Mouse (Mus musculus) adrenal gland (tissue): Measurements from ENCODE around the gene Prr27.

Source experiments
- intact Hi-C: fragments of 180-260 bp; cut with DNase I; formaldehyde crosslinking; loops from one replicate; pipeline ENCODE4 v1.15.1; 2025
- long read RNA-seq, 2 experiments: library from polyadenylated mRNA; unstranded; transcript quantifications; one replicate each; pipeline ENCODE4 v2.0.0; 2020; ENCODE audit warnings: borderline replicate concordance in 1 of 2; ENCODE audit not compliant: insufficient replicate concordance in 1 of 2

The Prr27 gene
- long read RNA-seq, experiment 1 = 0 reads
- long read RNA-seq, experiment 2 = 0 reads

DNA sequence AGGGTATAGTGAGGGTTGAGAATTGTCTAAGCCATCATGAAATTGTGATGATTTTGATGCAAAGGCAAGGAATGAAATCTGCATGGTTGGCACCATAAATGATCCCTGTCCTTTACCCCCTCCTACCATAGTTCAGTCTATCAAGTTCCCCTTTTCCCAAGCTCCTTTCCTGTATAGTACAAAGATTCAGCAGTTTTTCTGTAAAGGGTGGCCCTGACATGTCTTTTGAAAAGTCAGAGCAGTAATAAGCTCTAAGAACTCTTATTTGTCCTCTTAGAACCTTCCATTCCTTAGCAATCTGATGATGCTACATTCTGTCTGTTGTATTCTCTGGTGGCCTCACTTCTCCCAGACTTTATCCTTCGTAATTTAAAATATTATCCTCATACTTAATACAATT is at the start of gene Prr27:
Gene Prr27, plus strand, starts transcription at position 301 of the 400 bp plus-strand sequence.
- intact Hi-C loops = no loop called here

DNA sequence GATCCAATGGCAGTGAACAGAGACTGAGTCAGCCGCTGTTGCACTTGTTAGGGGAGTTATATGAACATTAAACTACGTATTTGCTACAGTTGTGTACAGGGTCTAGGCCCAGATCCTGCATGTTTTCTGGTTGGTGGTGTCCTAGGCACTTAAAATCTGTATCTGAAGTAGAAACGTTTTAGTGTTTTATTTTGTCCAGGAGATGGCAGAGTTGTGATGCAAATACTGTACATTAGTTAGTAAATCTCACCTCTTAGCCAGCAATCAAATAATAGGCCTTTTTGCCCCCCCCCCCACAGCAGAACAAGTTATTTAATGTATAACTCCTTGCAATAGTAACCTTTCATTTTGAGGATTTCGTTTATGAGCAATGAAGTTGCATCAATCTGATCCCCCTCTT is 42.8 kb upstream of the Prr27 start:
- intact Hi-C loops = no loop called here

GRCm38 (mm10) chr5:87807782-87808181 is 17.7 kb upstream of the Prr27 start, which contains the start of gene Csn1s2b:
Gene Csn1s2b, plus strand, starts transcription at chr5:87808082.
- intact Hi-C loops = no loop called here

DNA sequence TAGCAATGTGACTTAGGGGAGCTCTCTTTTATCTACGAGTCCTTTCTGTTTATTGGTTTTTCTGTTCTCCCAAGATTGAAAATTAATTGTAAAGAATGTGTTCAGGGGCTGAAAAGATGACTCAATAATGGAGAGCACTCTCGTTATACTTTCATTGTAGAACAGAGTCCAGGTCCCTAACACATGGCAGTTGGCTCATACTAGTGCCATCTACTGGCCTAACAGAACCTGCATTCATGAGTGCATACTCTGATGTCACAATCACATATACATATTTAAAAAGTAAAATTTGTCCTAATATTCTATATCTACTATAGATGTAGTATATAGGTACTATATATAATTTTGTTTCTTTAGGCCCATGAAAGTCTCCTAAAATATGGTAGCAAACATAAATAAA is 16.2 kb upstream of the Prr27 start:
- intact Hi-C loops = no loop called here

DNA sequence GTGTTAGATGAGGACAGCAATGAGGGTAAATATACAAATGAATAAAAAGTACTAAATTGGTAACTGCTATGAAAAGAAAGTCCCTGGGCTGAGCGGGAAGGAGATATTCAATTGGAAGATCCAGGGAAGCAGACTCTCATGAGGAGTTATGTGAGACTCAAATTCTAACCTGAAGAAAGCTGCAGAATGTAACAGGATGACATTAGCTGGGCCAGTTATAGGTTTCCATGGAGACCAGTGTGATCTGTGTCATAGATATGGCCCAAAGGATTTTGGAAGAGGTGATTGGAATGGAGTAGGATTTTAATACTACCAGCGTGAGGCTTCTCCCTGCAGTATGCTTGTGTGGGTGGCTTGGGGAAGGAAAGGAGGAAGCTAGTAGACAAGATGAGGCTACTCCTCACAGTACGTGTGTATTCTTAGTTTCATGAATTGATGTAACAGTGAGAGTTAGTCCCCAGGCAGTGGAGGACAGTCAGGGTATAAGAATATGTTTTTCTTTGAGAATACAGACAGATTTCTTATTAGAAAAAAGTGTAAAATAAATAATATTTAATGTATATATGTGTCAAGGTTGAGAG is 29.7 kb downstream of the Prr27 start:
- intact Hi-C loops = no loop called here

- intact Hi-C loops = loop anchor here (10.0 kb wide), 1 partner anchor 525 kb away; no protein-coding TSS in a partner anchor
Observed at GRCm38 (mm10) chr5:87870084-87870483, 44.6 kb downstream of the Prr27 start.

GRCm38 (mm10) chr5:87871423-87871822 is 45.9 kb downstream of the Prr27 start:
- intact Hi-C loops = loop anchor here (10.0 kb wide), 1 partner anchor 523 kb away; no protein-coding TSS in a partner anchor

DNA sequence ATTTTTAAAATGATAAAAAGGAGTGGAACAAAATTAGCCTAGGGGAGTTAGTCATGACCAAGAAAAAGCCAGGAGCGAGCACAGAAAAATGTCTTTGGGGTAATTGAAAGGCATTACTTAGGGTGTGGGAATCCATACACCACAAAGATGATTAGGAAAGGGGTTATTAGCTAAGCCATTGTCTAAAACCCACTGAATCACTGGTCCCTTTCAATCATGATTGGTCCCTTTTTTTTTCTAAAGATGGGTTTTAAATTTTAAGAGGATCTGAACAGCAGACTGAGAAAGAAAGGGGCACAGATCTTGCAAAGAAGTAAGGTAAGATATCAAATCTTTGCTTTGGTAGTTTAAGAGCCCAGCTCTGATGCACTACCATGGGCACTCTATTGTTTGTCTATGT is 59.2 kb downstream of the Prr27 start, which contains the start of gene Odam:
Gene Odam, plus strand, starts transcription at position 301 of the 400 bp plus-strand sequence.
- intact Hi-C loops = no loop called here
